Mouse (Mus musculus) liver, embryonic 11.5 days (tissue): ENCODE measurements around the gene Rhoh. TPM values are rescaled to one million over a fixed set of nuclear protein-coding genes. Genes with fewer than 3 reads are reported as not detected.

Experiments used
- ATAC-seq: fragments of 200-750 bp; cut with Nextera tagmentation; replicated peaks from 2 replicates; pipeline ENCODE4 v1.8.0; 2017; ENCODE audit warnings: moderate number of reproducible peaks, mild to moderate bottlenecking, moderate TSS enrichment, moderate library complexity; ENCODE audit not compliant: low FRiP score
- DNase-seq: peaks from one replicate; pipeline ENCODE4 v3.0.0-alpha.2; 2017; ENCODE audit warnings: low spot score
- H3K27ac ChIP-seq: fragments of 300-500 bp; sonication (generic); 2 replicates; pipeline ENCODE4 v1.5.1; 2014; ENCODE audit warnings: mild to moderate bottlenecking, low read depth, low read length, control low read depth
- H3K27me3 ChIP-seq: fragments of 300-500 bp; sonication (generic); replicated peaks from 2 replicates; pipeline ENCODE4 v1.6.1; 2014; ENCODE audit warnings: low read length, mixed read lengths; ENCODE audit not compliant: control insufficient read depth, insufficient read depth
- H3K36me3 ChIP-seq: fragments of 300-500 bp; sonication (generic); 2 replicates; pipeline ENCODE4 v1.6.1; 2014; ENCODE audit warnings: mild to moderate bottlenecking, low read length, moderate library complexity, mixed read lengths; ENCODE audit not compliant: control insufficient read depth, insufficient read depth
- H3K4me1 ChIP-seq: fragments of 300-500 bp; sonication (generic); replicated peaks from 2 replicates; pipeline ENCODE4 v1.6.1; 2014; ENCODE audit warnings: low read length, mixed read lengths; ENCODE audit not compliant: control insufficient read depth, insufficient read depth
- H3K4me2 ChIP-seq: fragments of 300-500 bp; sonication (generic); 2 replicates; pipeline ENCODE4 v1.6.1; 2014; ENCODE audit warnings: mild to moderate bottlenecking, control low read depth, moderate library complexity
- H3K4me3 ChIP-seq: fragments of 300-500 bp; sonication (generic); 2 replicates; pipeline ENCODE4 v1.5.1; 2014; ENCODE audit warnings: low read depth, low read length, control low read depth
- H3K9ac ChIP-seq: fragments of 300-500 bp; sonication (generic); 2 replicates; pipeline ENCODE4 v1.6.1; 2014; ENCODE audit warnings: low read depth, low read length, control low read depth
- H3K9me3 ChIP-seq: fragments of 300-500 bp; sonication (generic); 2 replicates; pipeline ENCODE4 v1.6.1; 2016; ENCODE audit warnings: low read length, inconsistent platforms, mixed read lengths; ENCODE audit not compliant: control insufficient read depth
- WGBS: fragments of 180-500 bp; shearing (Covaris S2); extraction: QIAGEN DNeasy Blood & Tissue Kit; methylation state at CpG from one replicate; pipeline ENCODE4 v1.1.7; 2014; 5-methylcytosine and 5-hydroxymethylcytosine counted together
- polyA plus RNA-seq: library from polyadenylated mRNA; unstranded; fragments of >200 nt; fragmentation: Nextera tagmentation; extraction: Ambion mirVana; gene quantifications from 2 replicates; pipeline ENCODE4 v1.2.1, GENCODE M21; 2014

The Rhoh gene
- polyA plus RNA-seq, 1 experiment from 2014 or later, result 2.4 TPM

DNA sequence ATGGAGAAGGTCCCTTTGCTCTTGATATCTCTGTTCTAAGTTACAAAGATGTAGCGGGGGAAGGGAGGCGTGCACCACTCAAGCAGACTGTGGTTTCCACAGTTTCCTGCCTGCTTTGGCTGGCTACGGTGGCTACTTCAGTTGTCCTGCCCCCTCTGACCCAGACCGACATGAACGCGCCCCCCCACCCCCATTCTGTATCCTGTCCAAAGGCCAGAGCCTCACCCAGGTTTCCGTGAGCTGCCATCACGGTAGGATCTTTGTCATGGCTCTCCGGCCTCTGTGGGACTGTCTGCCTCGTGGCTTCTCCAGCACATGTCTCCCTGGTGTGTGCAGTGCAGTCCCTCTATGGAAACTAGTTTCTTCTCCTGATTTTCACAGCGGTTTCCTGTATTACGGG is 58.3 kb downstream of the Rhoh start:
- WGBS, result 49% methylated on average over 12 of the region's 12 CpGs
- no peak overlapping the region for H3K4me2 ChIP-seq
- H3K9me3 ChIP-seq, result no peaks in the 10 kb centered on the region
- no peaks in the 10 kb centered on the region for H3K27me3 ChIP-seq
- no peak for ATAC-seq
- H3K4me1 ChIP-seq, result peaks cover 4% of the 10 kb centered on the region; the same call in 1 of the 2 replicates
- no peaks in the 10 kb centered on the region for H3K36me3 ChIP-seq
- H3K9ac ChIP-seq, result no peak overlapping the region
- H3K4me3 ChIP-seq, result no peak overlapping the region
- no peak overlapping the region for H3K27ac ChIP-seq
- DNase-seq, result no peak

DNA sequence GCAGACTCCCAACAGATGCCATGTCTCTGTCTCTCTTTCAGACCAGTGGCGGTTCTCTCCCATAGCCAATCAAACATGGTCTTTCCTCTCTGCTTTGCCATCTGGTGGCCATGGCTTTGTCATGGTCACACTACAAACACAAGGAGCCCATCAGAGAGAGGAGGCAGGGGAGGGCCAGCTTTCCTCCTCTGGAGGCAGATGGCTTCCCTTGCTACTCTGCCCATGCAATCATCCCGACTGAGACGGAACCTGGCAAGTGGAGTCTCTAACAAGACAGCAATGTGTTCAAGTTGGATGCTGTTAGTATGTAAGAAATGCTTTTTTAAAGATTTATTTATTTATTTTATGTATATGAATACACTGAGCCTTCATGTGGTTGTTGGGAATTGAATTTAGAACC is 58.9 kb downstream of the Rhoh start:
- Histone ChIP-seq H3K4me1 (peaks cover 4% of the 10 kb centered on the region; the same call in 1 of the 2 replicates), H3K4me2 (no peak overlapping the region), H3K36me3 (no peaks in the 10 kb centered on the region), H3K9me3 (no peaks in the 10 kb centered on the region), H3K27me3 (no peaks in the 10 kb centered on the region), H3K9ac (no peak overlapping the region), H3K27ac (no peak overlapping the region), H3K4me3 (no peak overlapping the region)
- ATAC-seq, result no peak
- WGBS, result 90% methylated on average over 3 of the region's 3 CpGs
- no peak for DNase-seq

DNA sequence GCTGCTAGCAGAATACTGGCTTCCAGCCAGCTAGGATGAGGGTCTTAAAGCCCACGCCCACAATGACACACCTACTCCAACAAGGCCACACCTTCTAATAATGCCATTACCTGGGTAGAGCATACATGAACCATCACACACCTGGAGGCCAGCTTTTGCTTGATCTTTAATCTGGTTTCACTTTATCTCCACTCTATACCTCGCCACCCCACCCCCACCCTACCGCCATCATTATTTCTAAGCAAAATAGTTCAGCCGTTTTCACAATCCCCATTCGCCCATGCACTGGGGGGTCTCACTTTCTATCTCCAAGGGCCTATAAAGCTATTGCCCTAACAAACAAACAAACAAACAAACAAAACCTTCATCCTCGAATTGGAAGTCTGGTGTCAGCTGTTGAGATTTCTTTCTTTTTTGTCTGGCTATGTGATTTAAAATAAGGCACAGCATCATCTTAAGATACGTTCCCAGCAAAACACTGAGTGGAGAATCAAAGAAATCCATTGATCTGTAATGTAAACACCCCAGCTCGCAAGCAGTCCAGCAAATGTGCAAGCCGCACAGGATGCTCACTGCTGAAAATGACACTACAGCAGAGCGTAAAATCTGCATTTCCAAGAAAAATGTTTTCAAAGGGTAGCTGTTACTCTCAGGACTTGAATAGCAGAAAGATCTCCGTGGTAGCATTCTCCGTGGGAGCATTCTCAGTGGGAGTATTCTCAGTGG is 59.9 kb downstream of the Rhoh start:
- Histone ChIP-seq H3K4me2 (no peak overlapping the region), H3K27ac (no peak overlapping the region), H3K4me1 (peaks cover 4% of the 10 kb centered on the region; the same call in 1 of the 2 replicates), H3K4me3 (no peak overlapping the region), H3K27me3 (no peaks in the 10 kb centered on the region), H3K9me3 (no peaks in the 10 kb centered on the region), H3K36me3 (no peaks in the 10 kb centered on the region), H3K9ac (no peak overlapping the region)
- no peak for DNase-seq
- ATAC-seq, result no peak
- 80% methylated on average over 12 of the region's 12 CpGs for WGBS

DNA sequence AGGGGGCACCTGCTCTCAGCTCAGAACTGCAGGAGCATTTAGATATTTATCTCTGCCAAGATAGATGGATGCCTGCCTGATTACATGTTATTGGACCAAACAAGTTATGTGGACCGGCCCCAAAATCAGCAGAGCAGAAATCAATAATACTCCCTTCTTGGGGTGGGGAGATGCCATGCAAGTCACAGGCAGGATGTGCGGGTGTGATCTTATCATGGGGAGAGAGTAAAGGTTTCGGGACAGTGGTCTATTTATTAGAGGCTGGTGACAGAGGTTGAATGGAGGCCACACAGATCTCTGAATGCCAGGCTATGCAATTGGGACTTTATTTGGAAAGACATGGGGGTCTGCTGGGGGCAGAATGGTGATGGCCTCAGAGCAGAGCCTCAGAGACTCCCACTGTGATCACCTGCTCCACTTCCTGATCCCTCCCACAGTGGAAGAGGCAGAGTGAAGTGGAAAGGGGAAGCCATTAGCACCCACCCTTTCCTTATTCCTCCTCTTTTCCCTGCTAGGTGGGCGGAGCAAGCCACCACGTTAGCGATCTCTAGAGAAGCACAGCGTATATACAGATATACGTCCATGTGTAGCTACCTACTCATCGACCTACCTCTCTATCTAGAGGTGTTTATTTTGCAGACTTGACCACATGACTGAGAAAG is 60.6 kb downstream of the Rhoh start:
- Histone ChIP-seq H3K4me1 (peaks cover 4% of the 10 kb centered on the region; the same call in 1 of the 2 replicates), H3K4me3 (no peak overlapping the region), H3K9ac (no peak overlapping the region), H3K27me3 (no peaks in the 10 kb centered on the region), H3K36me3 (no peaks in the 10 kb centered on the region), H3K4me2 (no peak overlapping the region), H3K9me3 (no peaks in the 10 kb centered on the region), H3K27ac (no peak overlapping the region)
- DNase-seq (no peak), ATAC-seq (no peak)
- WGBS, result 67% methylated on average over 9 of the region's 9 CpGs

DNA sequence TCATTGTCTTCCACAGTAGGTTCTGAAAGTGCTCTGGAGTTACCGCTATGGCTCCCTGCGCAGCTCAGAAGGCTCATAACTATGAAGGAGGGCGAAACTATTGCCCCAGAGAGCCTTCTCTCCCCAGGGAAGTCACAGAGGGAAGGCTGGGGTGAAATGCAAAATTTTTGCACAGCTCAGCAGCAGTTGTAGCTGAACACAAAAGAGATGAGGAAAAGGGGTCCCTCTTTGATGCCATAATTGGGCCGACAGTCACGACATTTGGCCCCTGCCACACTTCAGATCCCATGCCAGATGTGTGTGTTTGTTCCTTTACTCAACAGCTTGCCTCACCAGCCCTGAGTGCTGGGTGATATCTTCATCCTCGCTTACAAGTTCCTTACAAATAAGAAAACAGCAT is 65.7 kb downstream of the Rhoh start:
- Histone ChIP-seq H3K36me3 (no peaks in the 10 kb centered on the region), H3K27ac (no peak overlapping the region), H3K4me2 (no peak overlapping the region), H3K27me3 (no peaks in the 10 kb centered on the region), H3K4me1 (no peaks in the 10 kb centered on the region), H3K4me3 (no peak overlapping the region), H3K9me3 (no peaks in the 10 kb centered on the region), H3K9ac (no peak overlapping the region)
- DNase-seq, result no peak
- WGBS, result 75% methylated on average over 6 of the region's 6 CpGs
- no peak for ATAC-seq

DNA sequence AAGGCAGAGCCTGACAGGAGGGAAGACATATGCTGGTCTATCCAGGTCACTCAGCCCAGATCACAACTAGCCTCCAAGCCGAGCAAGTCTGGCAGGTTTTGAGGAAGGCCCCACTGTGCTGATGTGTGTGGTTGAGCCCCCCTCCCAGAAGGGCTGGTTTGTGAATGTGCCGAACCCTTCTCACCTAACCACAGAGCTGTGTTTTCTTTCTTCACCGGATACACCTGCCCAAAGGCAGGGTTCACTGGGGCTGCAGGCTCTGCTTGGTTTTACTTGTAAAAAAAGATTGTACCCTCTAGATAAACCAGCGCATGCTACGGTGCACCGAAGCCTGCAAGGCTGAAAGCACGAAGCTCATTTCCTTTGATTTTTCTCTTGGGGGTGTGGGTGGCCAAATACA is 68.1 kb downstream of the Rhoh start:
- no peak overlapping the region for H3K4me2 ChIP-seq
- ATAC-seq, result no peak
- H3K9ac ChIP-seq, result no peak overlapping the region
- no peaks in the 10 kb centered on the region for H3K9me3 ChIP-seq
- 47% methylated on average over 7 of the region's 7 CpGs for WGBS
- H3K27ac ChIP-seq, result no peak overlapping the region
- H3K36me3 ChIP-seq, result no peaks in the 10 kb centered on the region
- no peak for DNase-seq
- no peaks in the 10 kb centered on the region for H3K4me1 ChIP-seq
- H3K27me3 ChIP-seq, result no peaks in the 10 kb centered on the region
- H3K4me3 ChIP-seq, result no peak overlapping the region

DNA sequence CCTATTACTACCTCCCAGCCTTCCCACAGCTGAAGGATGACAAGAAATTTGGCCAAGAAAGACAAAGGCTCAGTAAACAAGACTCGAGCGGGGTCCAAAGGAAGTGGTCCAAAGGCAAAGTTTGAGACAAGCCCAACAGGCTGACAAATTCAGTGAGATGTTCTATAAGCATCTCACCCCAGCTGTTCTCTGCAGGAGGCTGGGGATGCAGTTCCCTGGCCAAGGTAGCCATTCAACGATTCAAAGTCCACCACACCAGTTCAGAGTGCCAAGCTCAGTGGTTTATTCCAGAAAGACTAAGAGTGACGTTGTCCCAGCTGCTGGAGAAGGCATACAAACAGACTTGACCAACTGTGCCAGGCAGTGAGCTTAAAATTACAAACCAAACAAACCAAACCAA is 69.2 kb downstream of the Rhoh start:
- Histone ChIP-seq H3K4me2 (no peak overlapping the region), H3K27me3 (no peaks in the 10 kb centered on the region), H3K4me1 (no peaks in the 10 kb centered on the region), H3K36me3 (no peaks in the 10 kb centered on the region), H3K9me3 (no peaks in the 10 kb centered on the region), H3K27ac (no peak overlapping the region), H3K9ac (no peak overlapping the region), H3K4me3 (no peak overlapping the region)
- no peak for DNase-seq
- 67% methylated on average over 4 of the region's 4 CpGs for WGBS
- ATAC-seq, result no peak

DNA sequence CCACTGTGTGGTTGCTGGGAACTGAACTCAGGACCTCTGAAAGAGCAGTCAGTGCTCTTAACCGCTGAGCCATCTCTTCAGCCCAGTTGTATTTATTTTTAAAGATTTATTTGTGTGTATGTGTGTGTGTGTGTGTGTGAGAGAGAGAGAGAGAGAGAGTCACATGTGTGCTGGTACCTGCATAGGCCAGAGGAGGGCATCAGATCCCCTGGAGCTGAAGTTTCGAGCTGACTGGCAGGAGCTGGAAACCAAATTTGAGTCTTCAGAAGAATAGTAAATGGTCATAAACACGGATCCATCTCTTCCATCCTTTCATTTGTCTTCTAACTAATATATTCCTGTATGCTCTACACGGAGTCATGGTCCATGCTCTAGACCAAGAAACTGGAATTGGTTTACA is 72.2 kb downstream of the Rhoh start:
- DNase-seq, result no peak
- Histone ChIP-seq H3K4me1 (no peaks in the 10 kb centered on the region), H3K36me3 (no peaks in the 10 kb centered on the region), H3K4me3 (no peak overlapping the region), H3K27ac (no peak overlapping the region), H3K9ac (no peak overlapping the region), H3K27me3 (no peaks in the 10 kb centered on the region), H3K4me2 (no peak overlapping the region), H3K9me3 (no peaks in the 10 kb centered on the region)
- ATAC-seq, result no peak
- 75% methylated on average over 4 of the region's 4 CpGs for WGBS

DNA sequence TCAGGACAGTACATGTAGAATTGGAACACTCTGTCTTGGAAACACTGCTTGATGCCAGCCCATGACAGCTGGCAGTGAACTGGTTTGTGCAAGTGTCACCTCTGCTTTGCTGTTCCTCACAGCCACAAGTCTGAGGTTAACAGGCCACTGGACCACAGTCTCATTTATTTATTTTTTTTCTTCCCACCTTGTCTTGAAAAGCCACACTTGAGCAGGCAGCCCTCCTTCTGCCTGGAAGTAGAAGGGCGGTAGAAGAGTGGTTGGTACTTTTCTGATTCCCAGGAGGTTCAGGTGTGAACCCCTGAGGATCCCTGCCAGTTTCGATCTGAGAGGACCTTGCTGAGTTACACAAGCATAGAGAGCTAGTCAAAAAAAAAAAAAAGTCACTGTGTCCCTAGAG is 72.8 kb downstream of the Rhoh start:
- Histone ChIP-seq H3K9me3 (no peaks in the 10 kb centered on the region), H3K36me3 (no peaks in the 10 kb centered on the region), H3K27me3 (no peaks in the 10 kb centered on the region), H3K4me3 (no peak overlapping the region), H3K27ac (no peak overlapping the region), H3K9ac (no peak overlapping the region), H3K4me2 (no peak overlapping the region), H3K4me1 (no peaks in the 10 kb centered on the region)
- ATAC-seq, result no peak
- 77% methylated on average over 2 of the region's 2 CpGs for WGBS
- no peak for DNase-seq
